Mouse (Mus musculus) G1E-ER4 (cell line): ENCODE data around the gene Ablim1. TPM values are rescaled to one million over a fixed set of nuclear protein-coding genes. Genes with fewer than 3 reads are reported as not detected.

Source experiments
- GATA1 ChIP-seq: IDR thresholded peaks from one replicate; pipeline ENCODE4 v1.8.0; 2012; ENCODE audit warnings: low read length, inconsistent platforms
- polyA plus RNA-seq: library from polyadenylated mRNA; stranded (reverse); fragments of >175 nt; gene quantifications from 2 replicates; pipeline ENCODE4 v1.2.3, GENCODE M21; 2012

Ablim1 gene
- polyA plus RNA-seq, 1 experiment: 0.05 TPM

GRCm38 (mm10) chr19:57112231-57112815 is 202.4 kb downstream of the Ablim1 start:
- no peak for TF ChIP-seq GATA1

- TF ChIP-seq GATA1: no peak
Measured at GRCm38 (mm10) chr19:57111301-57111700, 203.4 kb downstream of the Ablim1 start.

GRCm38 (mm10) chr19:57109620-57110019 is 205.1 kb downstream of the Ablim1 start:
- no peak for TF ChIP-seq GATA1

- TF ChIP-seq GATA1: no peak
Measured at GRCm38 (mm10) chr19:57106513-57106912, 208.2 kb downstream of the Ablim1 start.

- TF ChIP-seq GATA1: no peak
Measured at GRCm38 (mm10) chr19:57106031-57106430, 208.7 kb downstream of the Ablim1 start.

- TF ChIP-seq GATA1: no peak
Measured at GRCm38 (mm10) chr19:57105156-57105555, 209.6 kb downstream of the Ablim1 start.

GRCm38 (mm10) chr19:57104171-57104748 is 210.5 kb downstream of the Ablim1 start:
- TF ChIP-seq GATA1: no peak

- TF ChIP-seq GATA1: no peak
Measured at GRCm38 (mm10) chr19:57103360-57103958, 211.3 kb downstream of the Ablim1 start.

GRCm38 (mm10) chr19:57101986-57102385 is 212.7 kb downstream of the Ablim1 start:
- TF ChIP-seq GATA1: no peak

- TF ChIP-seq GATA1: no peak
Measured at GRCm38 (mm10) chr19:57100753-57101446, 213.8 kb downstream of the Ablim1 start.

GRCm38 (mm10) chr19:57099986-57100385 is 214.7 kb downstream of the Ablim1 start:
- TF ChIP-seq GATA1: no peak

- no peak for TF ChIP-seq GATA1
Measured at GRCm38 (mm10) chr19:57099094-57099357, 215.7 kb downstream of the Ablim1 start.

GRCm38 (mm10) chr19:57098241-57099093 is 216.3 kb downstream of the Ablim1 start:
- TF ChIP-seq GATA1: no peak

GRCm38 (mm10) chr19:57095340-57095739 is 219.4 kb downstream of the Ablim1 start:
- TF ChIP-seq GATA1: no peak

GRCm38 (mm10) chr19:57093698-57094004 is 221.1 kb downstream of the Ablim1 start:
- no peak for TF ChIP-seq GATA1

GRCm38 (mm10) chr19:57092958-57093697 is 221.6 kb downstream of the Ablim1 start:
- TF ChIP-seq GATA1: no peak
